Mouse (Mus musculus): ENCODE measurements around the gene Eif4b. TPM values are rescaled to one million over a fixed set of nuclear protein-coding genes. Genes with fewer than 3 reads are reported as not detected.
A peak's percentile ranks its signal among the peaks of the same experiment; 100 is the strongest.

The Eif4b gene
- polyA plus RNA-seq, 1 experiment from 2014 or later, result 130 TPM

GRCm38 (mm10) chr15:102136129-102136758, 62.7 kb downstream of the Eif4b start, which contains the start of gene Spryd3:
TSS of gene Spryd3 (minus strand) at chr15:102136234.
- WGBS, result under 1% methylated on average over 50 of the region's 50 CpGs
- peak within 1 kb of the TSS; percentile 95 for H3K4me3 ChIP-seq (replicated peaks)
- H3K27me3 ChIP-seq, result no peaks in the 10 kb centered on the region
- ATAC-seq (replicated peaks; ENCODE audit: low FRiP score), result peak; percentile 99
- peak within 1 kb of the TSS; percentile 85 for H3K4me2 ChIP-seq
- H3K36me3 ChIP-seq, result peaks cover 22% of the 10 kb centered on the region
- peak within 1 kb of the TSS; percentile 82 for H3K27ac ChIP-seq
- peak within 1 kb of the TSS; percentile 78 for H3K9ac ChIP-seq
- no peaks in the 10 kb centered on the region for H3K9me3 ChIP-seq (replicated peaks)
- peaks cover 23% of the 10 kb centered on the region for H3K4me1 ChIP-seq

DNA sequence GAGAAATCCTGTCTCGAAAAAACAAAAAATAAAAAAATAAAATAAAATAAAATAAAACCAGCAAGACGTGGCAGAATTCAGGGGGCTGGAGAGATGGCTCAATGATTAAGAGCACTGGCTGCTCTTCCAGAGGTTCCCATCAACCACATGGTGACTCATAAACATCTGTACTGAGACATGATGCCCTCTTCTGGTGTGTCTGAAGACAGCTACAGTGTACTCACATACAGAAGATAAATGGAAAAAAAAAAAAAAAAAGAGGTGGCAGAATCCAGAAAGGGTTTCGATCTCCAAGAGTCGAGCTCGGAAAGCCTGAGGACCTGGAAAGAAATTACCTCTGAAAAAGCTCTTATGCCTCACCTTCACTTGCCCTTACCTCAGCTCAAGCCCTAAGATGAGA, 67.5 kb downstream of the Eif4b start:
- 94% methylated on average over 5 of the region's 5 CpGs for WGBS
- peaks cover 38% of the 10 kb centered on the region for H3K4me1 ChIP-seq

DNA sequence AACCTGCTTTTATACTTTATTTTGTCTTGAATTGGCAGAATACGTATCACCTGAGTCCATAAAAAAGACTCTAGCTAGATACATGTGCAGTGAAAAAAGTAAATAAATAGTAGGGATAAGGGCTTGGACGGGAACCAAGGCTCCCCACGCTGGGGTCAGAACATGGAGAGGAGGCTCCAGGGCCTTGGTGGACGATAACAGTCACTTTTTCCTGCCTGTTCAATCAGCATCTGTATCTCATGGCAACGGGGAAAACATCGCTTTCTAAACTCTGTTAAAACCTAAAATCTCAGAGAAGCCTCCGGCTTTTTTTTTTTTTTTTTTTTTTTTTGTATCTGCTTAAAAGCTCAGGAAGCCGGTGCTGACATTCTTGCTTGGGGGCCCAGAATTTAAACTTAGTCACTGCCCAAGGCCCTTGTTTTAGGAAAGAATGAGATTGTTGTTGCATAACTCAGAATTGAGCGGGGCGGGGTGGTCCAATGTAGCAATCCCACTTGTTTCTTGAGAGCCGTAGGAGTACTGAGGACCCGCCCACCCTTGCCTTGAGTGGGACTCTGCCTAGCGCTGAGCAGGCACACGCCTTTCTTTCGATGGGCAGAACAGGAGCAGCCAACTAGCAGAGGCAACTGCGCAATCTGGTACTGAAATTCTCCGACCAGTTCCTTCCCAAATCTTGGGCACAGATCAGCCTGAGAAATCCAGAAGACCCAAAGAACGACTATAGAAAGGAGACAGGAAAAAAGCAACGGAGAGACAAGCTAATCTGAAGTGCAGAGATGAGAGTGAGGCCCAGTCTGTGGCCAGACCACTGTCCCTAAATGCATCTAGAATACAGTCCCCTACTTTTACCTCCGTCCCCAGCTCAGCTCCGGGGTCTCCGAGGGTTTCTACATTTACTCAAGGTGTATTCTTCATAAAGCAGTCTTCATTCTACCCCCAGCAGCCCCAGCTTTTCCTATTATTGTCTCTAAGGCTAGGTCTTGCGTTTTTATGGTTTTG, 69.6 kb downstream of the Eif4b start:
- Histone ChIP-seq H3K4me3 (replicated peaks) (no peak overlapping the region), H3K36me3 (no peaks in the 10 kb centered on the region), H3K9ac (no peak overlapping the region), H3K27ac (peak overlapping the region; percentile 28; the same call in 1 of the 2 replicates), H3K9me3 (replicated peaks) (no peaks in the 10 kb centered on the region), H3K27me3 (peaks cover 25% of the 10 kb centered on the region), H3K4me2 (no peak overlapping the region), H3K4me1 (peaks cover 38% of the 10 kb centered on the region)
- 52% methylated on average over 23 of the region's 23 CpGs for WGBS
- ATAC-seq (replicated peaks; ENCODE audit: low FRiP score), result no peak

More for the DNA sequence above, 67.5 kb downstream of the Eif4b start:
- no peak for ATAC-seq (replicated peaks; ENCODE audit: low FRiP score)
- no peak overlapping the region for H3K9ac ChIP-seq
- H3K36me3 ChIP-seq, result no peaks in the 10 kb centered on the region
- H3K4me3 ChIP-seq (replicated peaks), result no peak overlapping the region
- no peaks in the 10 kb centered on the region for H3K9me3 ChIP-seq (replicated peaks)
- peaks cover 24% of the 10 kb centered on the region for H3K27me3 ChIP-seq
- H3K27ac ChIP-seq, result no peak overlapping the region
- H3K4me2 ChIP-seq, result no peak overlapping the region

GRCm38 (mm10) chr15:102144274-102144711, 70.7 kb downstream of the Eif4b start, which contains the start of gene Igfbp6:
TSS of gene Igfbp6 (plus strand) at chr15:102144362.
- 6% methylated on average over 21 of the region's 22 CpGs for WGBS
- peak within 1 kb of the TSS; percentile 24; the same call in 1 of the 2 replicates for H3K9ac ChIP-seq
- no peaks in the 10 kb centered on the region for H3K36me3 ChIP-seq
- peak within 1 kb of the TSS; percentile 59 for H3K4me2 ChIP-seq
- peaks cover 25% of the 10 kb centered on the region for H3K27me3 ChIP-seq
- H3K9me3 ChIP-seq (replicated peaks), result no peaks in the 10 kb centered on the region
- peak; percentile 57; the same call in 1 of the 2 replicates for ATAC-seq (replicated peaks; ENCODE audit: low FRiP score)
- peak within 1 kb of the TSS; percentile 33 for H3K4me3 ChIP-seq (replicated peaks)
- H3K27ac ChIP-seq, result peak within 1 kb of the TSS; percentile 29
- peaks cover 41% of the 10 kb centered on the region for H3K4me1 ChIP-seq

- Histone ChIP-seq H3K27ac (peak overlapping the region; percentile 29; the same call in 1 of the 2 replicates), H3K9me3 (replicated peaks) (no peaks in the 10 kb centered on the region), H3K4me2 (peak overlapping the region; percentile 59), H3K4me3 (replicated peaks) (peak overlapping the region; percentile 33), H3K36me3 (no peaks in the 10 kb centered on the region), H3K4me1 (peaks cover 46% of the 10 kb centered on the region), H3K9ac (peak overlapping the region; percentile 24; the same call in 1 of the 2 replicates), H3K27me3 (peaks cover 25% of the 10 kb centered on the region)
- 12% methylated on average over 19 of the region's 19 CpGs for WGBS
- ATAC-seq (replicated peaks; ENCODE audit: low FRiP score), result peak; percentile 33; the same call in 1 of the 2 replicates
Observed at GRCm38 (mm10) chr15:102144726-102145125, 71.2 kb downstream of the Eif4b start.

DNA sequence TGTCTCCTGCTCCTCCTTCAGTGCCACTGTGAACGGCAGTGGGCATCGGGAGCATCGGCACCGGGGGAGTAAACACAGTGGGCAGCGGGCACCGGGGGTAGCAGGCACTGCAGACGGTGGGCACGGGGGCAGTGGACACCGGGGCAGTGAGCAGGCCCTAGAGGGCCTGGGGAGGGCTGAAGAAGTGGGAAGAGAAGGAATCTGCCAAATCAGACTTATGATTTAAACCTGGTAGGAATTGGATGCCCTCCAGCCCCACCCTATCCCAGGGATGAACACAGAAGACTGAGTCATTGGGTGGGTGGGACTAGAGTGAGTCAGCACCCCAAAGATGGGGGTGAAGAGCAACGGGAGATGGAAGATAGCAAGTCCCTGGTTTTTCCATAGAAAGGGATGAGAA, 71.8 kb downstream of the Eif4b start:
- H3K27ac ChIP-seq, result no peak overlapping the region
- peak overlapping the region; percentile 33 for H3K4me3 ChIP-seq (replicated peaks)
- H3K27me3 ChIP-seq, result peaks cover 25% of the 10 kb centered on the region
- peak overlapping the region; percentile 59 for H3K4me2 ChIP-seq
- H3K36me3 ChIP-seq, result no peaks in the 10 kb centered on the region
- 0 out of 2 replicates have a peak overlapping the region, but pooled peaks have one; percentile 24 for H3K9ac ChIP-seq
- no peaks in the 10 kb centered on the region for H3K9me3 ChIP-seq (replicated peaks)
- peaks cover 52% of the 10 kb centered on the region for H3K4me1 ChIP-seq
- 69% methylated on average over 10 of the region's 10 CpGs for WGBS
- ATAC-seq (replicated peaks; ENCODE audit: low FRiP score), result no peak

DNA sequence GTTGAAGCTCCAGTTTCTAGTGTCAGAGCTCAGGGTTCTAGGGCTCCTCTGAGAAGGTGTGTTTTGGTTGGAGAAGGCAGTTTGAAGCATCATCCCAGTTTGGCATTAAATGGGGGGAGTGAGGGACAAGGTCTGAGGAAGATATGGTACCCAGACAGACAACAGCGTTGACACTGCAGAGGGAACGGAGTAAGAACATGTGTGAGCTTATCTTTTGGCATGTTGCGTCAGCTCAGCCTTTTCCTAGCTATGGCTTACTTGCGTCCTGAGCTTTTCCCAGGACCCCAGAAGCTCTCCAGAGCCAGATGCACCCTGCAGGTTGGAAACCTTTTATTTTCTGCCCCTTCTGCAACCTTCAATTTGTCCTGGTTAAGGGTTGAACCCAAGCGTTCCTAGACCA, 72.5 kb downstream of the Eif4b start:
- peaks cover 58% of the 10 kb centered on the region for H3K4me1 ChIP-seq
- WGBS, result 83% methylated on average over 5 of the region's 5 CpGs
- no peak overlapping the region for H3K9ac ChIP-seq
- no peaks in the 10 kb centered on the region for H3K36me3 ChIP-seq
- no peaks in the 10 kb centered on the region for H3K9me3 ChIP-seq (replicated peaks)
- H3K4me3 ChIP-seq (replicated peaks), result no peak overlapping the region
- ATAC-seq (replicated peaks; ENCODE audit: low FRiP score), result no peak
- H3K27me3 ChIP-seq, result peaks cover 25% of the 10 kb centered on the region
- H3K27ac ChIP-seq, result no peak overlapping the region
- no peak overlapping the region for H3K4me2 ChIP-seq

Other genes starting within 250 kb of the Eif4b start
- 1.4 and 6.7 TPM in 2 replicates for gene Krt1, start 223.0 kb upstream of the Eif4b start, polyA plus RNA-seq (2015; fragmentation: Nextera tagmentation; extraction: Ambion mirVana)
- 0.05 and 0.72 TPM in 2 replicates for gene Krt77, start 204.1 kb upstream of the Eif4b start, polyA plus RNA-seq (2015; fragmentation: Nextera tagmentation; extraction: Ambion mirVana)
- gene Krt76, start 180.9 kb upstream of the Eif4b start, polyA plus RNA-seq (2015; fragmentation: Nextera tagmentation; extraction: Ambion mirVana), result not detected in 2 replicates
- gene Krt4, start 149.0 kb upstream of the Eif4b start, polyA plus RNA-seq (2015; fragmentation: Nextera tagmentation; extraction: Ambion mirVana), result 2.4 and 7.5 TPM in 2 replicates
- 0.45 and 0.53 TPM in 2 replicates for gene Krt79, start 133.4 kb upstream of the Eif4b start, polyA plus RNA-seq (2015; fragmentation: Nextera tagmentation; extraction: Ambion mirVana)
- 0.04 and 0.15 TPM in 2 replicates for gene Krt78, start 119.5 kb upstream of the Eif4b start, polyA plus RNA-seq (2015; fragmentation: Nextera tagmentation; extraction: Ambion mirVana)
- 213 and 217 TPM in 2 replicates for gene Krt8, start 69.3 kb upstream of the Eif4b start, polyA plus RNA-seq (2015; fragmentation: Nextera tagmentation; extraction: Ambion mirVana)
- gene Krt18, start 45.6 kb upstream of the Eif4b start, polyA plus RNA-seq (2015; fragmentation: Nextera tagmentation; extraction: Ambion mirVana), result 176 and 180 TPM in 2 replicates
- gene Tns2, start 26.6 kb downstream of the Eif4b start, polyA plus RNA-seq (2015; fragmentation: Nextera tagmentation; extraction: Ambion mirVana), result 39.7 and 48.4 TPM in 2 replicates
- 18.0 and 18.4 TPM in 2 replicates for gene Spryd3, start 62.5 kb downstream of the Eif4b start, polyA plus RNA-seq (2015; fragmentation: Nextera tagmentation; extraction: Ambion mirVana)
- gene Igfbp6, start 70.6 kb downstream of the Eif4b start, polyA plus RNA-seq (2015; fragmentation: Nextera tagmentation; extraction: Ambion mirVana), result 31.0 and 33.6 TPM in 2 replicates
- gene Soat2, start 76.8 kb downstream of the Eif4b start, polyA plus RNA-seq (2015; fragmentation: Nextera tagmentation; extraction: Ambion mirVana), result 0.33 and 1.1 TPM in 2 replicates
- 72.7 and 77.1 TPM in 2 replicates for gene Zfp740, start 129.5 kb downstream of the Eif4b start, polyA plus RNA-seq (2015; fragmentation: Nextera tagmentation; extraction: Ambion mirVana)
- 95.2 and 112 TPM in 2 replicates for gene Csad, start 131.0 kb downstream of the Eif4b start, polyA plus RNA-seq (2015; fragmentation: Nextera tagmentation; extraction: Ambion mirVana)
- 1.4 TPM in 2 replicates for gene Itgb7, start 158.2 kb downstream of the Eif4b start, polyA plus RNA-seq (2015; fragmentation: Nextera tagmentation; extraction: Ambion mirVana)
- 27.9 and 30.3 TPM in 2 replicates for gene Rarg, start 183.7 kb downstream of the Eif4b start, polyA plus RNA-seq (2015; fragmentation: Nextera tagmentation; extraction: Ambion mirVana)
- gene Gm9918, start 196.8 kb downstream of the Eif4b start, polyA plus RNA-seq (2015; fragmentation: Nextera tagmentation; extraction: Ambion mirVana), result 0.44 and 0.55 TPM in 2 replicates
- gene Mfsd5, start 205.7 kb downstream of the Eif4b start, polyA plus RNA-seq (2015; fragmentation: Nextera tagmentation; extraction: Ambion mirVana), result 68.6 and 69.8 TPM in 2 replicates
- 23.5 and 31.0 TPM in 2 replicates for gene Espl1, start 222.5 kb downstream of the Eif4b start, polyA plus RNA-seq (2015; fragmentation: Nextera tagmentation; extraction: Ambion mirVana)